Mouse (Mus musculus) erythroblast, adult 5-6 weeks (primary cell): ENCODE measurements around the gene Scarb1. TPM values are rescaled to one million over a fixed set of nuclear protein-coding genes. Genes with fewer than 3 reads are reported as not detected.

ENCODE experiments used
- ATAC-seq: replicated peaks from 2 replicates; pipeline ENCODE4 v1.8.0; 2016; ENCODE audit warnings: moderate number of reproducible peaks, mild to moderate bottlenecking, moderate TSS enrichment, inconsistent platforms; ENCODE audit not compliant: poor library complexity, low FRiP score, severe bottlenecking
- total RNA-seq, 2 experiments: library from RNA; stranded (forward) in 1 of 2; stranded (reverse) in 1 of 2; fragments of 150-400 nt in 1 of 2; fragments of 200-764, 138-1000 nt in 1 of 2; gene quantifications; 2 replicates each; pipeline versions ENCODE4 v1.2.3 to v1.2.4; 2015 to 2017; ENCODE audit warnings: low replicate concordance in 2 of 2

Gene Scarb1
- total RNA-seq, 2 experiments from 2014 or later: 16.6 to 20.9 TPM

GRCm38 (mm10) chr5:125337526-125337925 is 3.4 kb downstream of the Scarb1 start:
- no peak for ATAC-seq

- ATAC-seq: no peak
Observed at GRCm38 (mm10) chr5:125337012-125337411, 3.9 kb downstream of the Scarb1 start.

- no peak for ATAC-seq
Observed at GRCm38 (mm10) chr5:125333009-125333408, 7.9 kb downstream of the Scarb1 start.

GRCm38 (mm10) chr5:125332333-125332732 is 8.6 kb downstream of the Scarb1 start:
- no peak for ATAC-seq

- no peak for ATAC-seq
Observed at GRCm38 (mm10) chr5:125331811-125332210, 9.1 kb downstream of the Scarb1 start.

DNA sequence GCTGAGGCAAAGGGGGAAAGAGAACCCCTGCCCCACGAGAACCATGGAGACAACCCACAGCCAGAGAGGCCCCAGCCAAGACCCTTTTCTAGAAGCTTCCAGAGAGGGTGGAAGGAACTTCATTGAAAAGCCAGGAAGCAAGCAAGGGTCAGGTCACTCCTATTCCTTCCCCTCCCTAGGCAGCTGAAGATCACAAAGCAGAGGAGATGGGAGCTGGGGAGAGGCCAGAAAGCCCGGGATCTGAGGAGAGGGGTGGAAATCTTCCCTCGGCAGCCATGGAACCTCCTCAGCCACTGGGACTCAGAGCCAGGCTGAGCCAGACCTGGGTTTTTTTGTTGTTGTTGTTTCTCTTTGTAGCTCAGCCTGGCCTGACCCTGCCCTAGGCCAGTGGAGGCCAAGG is 9.8 kb downstream of the Scarb1 start:
- ATAC-seq: no peak

GRCm38 (mm10) chr5:125330656-125331055 is 10.2 kb downstream of the Scarb1 start:
- ATAC-seq: no peak

DNA sequence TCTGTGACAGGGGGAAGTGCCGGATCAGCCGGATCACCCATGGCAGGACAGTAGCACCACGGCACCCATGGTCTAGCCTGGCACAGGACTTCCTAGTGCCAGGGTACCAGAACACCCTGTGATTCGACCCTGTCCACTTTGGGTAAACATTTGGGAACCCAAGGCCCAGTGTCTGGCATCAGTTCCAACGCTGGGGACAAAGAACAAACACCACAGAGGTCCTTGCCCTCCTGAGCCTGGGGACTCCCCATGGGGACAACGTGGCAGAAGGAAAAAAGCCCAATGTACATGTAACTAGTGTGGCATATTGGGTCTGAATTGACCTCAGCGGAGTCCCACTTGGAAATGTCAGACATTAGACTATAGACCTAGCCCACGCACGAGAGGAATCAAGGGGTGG is 10.7 kb downstream of the Scarb1 start:
- no peak for ATAC-seq

GRCm38 (mm10) chr5:125327596-125328385 is 13.1 kb downstream of the Scarb1 start:
- no peak for ATAC-seq

GRCm38 (mm10) chr5:125326351-125326750 is 14.5 kb downstream of the Scarb1 start:
- no peak for ATAC-seq

GRCm38 (mm10) chr5:125325931-125326330 is 15.0 kb downstream of the Scarb1 start:
- ATAC-seq: no peak

DNA sequence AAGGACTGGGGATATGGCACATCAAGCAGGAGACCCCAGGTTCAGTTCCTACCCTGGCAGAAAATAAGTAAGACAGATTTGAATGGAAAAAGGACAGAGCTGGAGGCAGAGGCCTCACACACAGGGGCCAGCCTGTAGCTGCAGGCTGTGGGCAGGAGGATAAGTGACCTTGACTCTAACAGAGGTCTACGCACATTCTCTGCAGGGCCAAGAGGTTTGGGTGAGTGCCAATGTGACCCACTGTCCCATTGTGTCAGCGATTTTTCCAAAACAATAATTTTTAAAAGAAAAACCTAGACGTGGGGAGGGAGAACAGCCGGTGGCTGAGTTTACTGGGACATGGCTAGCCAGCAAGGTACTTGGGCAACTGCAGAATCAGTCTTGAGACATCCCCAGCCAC is 15.6 kb downstream of the Scarb1 start:
- no peak for ATAC-seq

GRCm38 (mm10) chr5:125323939-125324480 is 16.9 kb downstream of the Scarb1 start:
- ATAC-seq: no peak

- ATAC-seq: no peak
Observed at GRCm38 (mm10) chr5:125323128-125323527, 17.8 kb downstream of the Scarb1 start.

DNA sequence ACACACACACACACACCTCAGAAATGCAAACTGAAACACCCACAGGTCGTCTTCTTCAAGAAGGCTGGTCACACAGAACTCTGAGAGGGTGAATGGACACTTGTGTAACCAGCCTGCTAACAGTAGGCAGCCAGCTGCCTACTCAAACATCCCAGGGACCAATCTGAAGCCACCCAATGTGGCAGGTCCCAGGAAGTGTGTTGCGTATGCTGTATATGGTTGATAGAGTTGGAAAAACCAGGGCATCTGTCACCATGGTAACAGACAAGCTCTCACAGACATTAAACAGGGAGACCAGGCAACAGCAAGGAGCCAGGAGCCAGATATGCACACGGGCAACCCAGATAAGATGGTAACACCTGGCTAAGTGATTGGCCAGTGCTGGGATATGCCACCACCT is 19.1 kb downstream of the Scarb1 start:
- no peak for ATAC-seq

DNA sequence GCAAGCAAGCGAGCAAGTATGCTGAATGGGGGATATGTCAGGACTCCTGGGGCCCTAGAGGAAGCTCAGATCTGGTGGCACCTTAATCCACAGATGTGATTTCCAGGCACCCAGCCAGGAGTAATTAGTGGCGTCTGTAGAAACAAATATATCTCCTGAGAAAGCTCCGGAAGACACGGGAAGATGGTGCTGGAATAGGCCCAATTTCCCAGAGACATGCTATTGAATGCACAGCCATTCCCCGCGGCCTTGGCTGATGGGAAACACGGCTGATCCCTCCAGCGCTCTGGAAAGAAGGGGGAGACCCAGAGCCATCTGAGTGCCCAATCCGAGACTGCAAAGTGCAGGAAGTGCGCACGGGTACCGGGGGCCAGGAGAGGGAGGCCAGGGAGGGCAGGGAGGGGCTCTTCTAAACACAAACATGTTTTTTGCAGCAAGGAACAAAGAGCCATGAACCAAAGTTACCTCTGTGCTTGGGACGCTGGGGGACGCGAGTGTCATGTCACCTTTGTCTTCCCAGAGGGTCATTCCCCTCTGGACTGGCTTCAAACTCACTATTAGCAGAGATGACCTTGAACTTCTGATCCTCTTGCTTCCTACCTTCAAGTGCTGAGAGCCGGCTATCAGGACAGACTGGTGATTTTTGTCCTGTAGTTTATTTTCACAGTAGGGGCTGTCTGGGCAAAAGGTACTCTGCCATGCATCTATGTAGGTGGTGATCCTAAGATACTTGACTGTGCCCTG is 21.7 kb downstream of the Scarb1 start:
- no peak for ATAC-seq

DNA sequence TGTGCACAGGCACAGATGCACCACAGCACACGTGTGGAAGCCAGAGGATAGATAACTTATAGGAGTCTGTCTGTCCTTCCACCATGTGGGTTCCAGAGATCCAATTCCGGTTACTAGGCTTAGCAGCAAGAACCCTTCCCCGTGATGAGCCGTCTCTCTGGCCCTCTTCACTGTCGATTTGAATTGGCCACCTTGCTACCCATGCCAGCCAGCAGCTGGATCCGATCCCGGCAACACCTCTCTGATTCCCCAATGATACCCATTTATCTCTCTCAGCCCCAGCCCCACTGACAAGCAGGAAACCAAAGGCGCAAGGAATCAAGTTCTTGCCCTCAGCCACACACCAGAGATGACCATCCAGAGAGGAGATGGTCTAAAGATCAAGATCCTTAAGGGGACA is 22.9 kb downstream of the Scarb1 start:
- ATAC-seq: no peak

DNA sequence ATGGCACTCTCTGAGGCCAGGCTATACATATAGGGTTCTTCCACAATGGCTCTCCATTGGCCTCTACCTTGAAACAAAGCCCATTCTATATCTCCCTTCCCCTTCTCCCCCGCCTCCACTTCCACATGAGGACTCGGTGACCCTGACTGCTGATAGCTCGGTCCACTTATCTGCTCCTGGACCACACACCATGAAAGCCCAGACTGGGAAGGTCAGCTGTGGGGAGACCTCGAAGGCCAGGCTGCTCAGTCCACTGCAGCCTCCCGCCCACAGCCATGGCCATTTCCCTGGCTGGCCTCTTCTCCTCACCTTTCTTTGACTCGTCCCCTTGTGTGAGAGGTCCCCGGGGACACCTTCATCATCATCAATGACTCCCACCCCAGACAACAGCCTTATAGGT is 23.6 kb downstream of the Scarb1 start:
- no peak for ATAC-seq

GRCm38 (mm10) chr5:125316771-125317170 is 24.1 kb downstream of the Scarb1 start:
- no peak for ATAC-seq

- ATAC-seq: no peak
Observed at GRCm38 (mm10) chr5:125315110-125315509, 25.8 kb downstream of the Scarb1 start.

GRCm38 (mm10) chr5:125313991-125314390 is 26.9 kb downstream of the Scarb1 start:
- ATAC-seq: no peak
